15 mouse cellular contexts compared by ENCODE assay signal in the genomic region with DNA sequence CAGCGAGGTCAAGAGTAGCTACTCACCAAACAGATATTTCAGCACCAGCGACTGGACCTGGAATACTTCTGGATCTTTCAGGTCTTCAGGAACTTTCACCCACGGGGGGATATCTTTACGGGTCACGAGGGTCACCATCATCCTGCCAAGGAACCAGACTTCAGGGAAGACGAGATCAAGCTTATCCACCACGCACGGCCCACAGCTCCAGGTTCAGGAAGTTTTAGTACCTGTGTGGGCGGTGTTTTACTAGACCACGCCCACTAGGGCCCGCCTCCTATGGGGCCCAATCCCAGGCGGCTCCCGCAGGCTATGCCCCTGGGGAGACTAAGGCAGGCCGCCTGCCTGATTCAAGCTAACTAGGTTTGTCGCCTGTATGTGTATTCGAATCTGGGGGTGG. TPM values are rescaled to one million over a fixed set of nuclear protein-coding genes. Genes with fewer than 3 reads are reported as not detected.
A peak's percentile ranks its signal among the peaks of the same experiment; 100 is the strongest.
DNase-seq lines count a peak whose midpoint lies in the region; ATAC-seq and TF ChIP-seq lines count a peak whose summit lies in the region.
"Not testable (repeated sequence)": the region's sequence is repeated elsewhere in the genome, so short reads cannot be mapped to it uniquely, and the experiment has no call there.
"Had no signal": no experiment of that assay in that cellular context is flagged by ENCODE, and none has a peak within 500 bp of the region (broad histone marks: within the 10 kb centered on the region; RNA-seq: fewer than 3 reads in every experiment).

Dppa5a (minus strand) TSS at position 219 of the 400 bp plus-strand sequence.

- H3K36me3 ChIP-seq in E14TG2a.4 (ENCODE audit: insufficient read depth, low read length); forebrain, embryonic 11.5 days (ENCODE audit: control insufficient read depth, insufficient read depth, low read length); heart, embryonic 11.5 days (ENCODE audit: control insufficient read depth, insufficient read depth, low read length); testis, adult 2 months (ENCODE audit: control insufficient read depth, insufficient read depth, low read length): not testable (repeated sequence)

- H3K27me3 ChIP-seq in E14TG2a.4 (ENCODE audit: insufficient read depth, low read length); forebrain, embryonic 11.5 days (ENCODE audit: control insufficient read depth, insufficient read depth, low read length); heart, embryonic 11.5 days (ENCODE audit: control insufficient read depth, insufficient read depth, low read length); testis, adult 2 months (ENCODE audit: control insufficient read depth, insufficient read depth, low read length): not testable (repeated sequence)

- not testable (repeated sequence) for H3K9me3 ChIP-seq in E14TG2a.4 (ENCODE audit: low read length); forebrain, embryonic 11.5 days (ENCODE audit: control insufficient read depth, low read length); heart, embryonic 11.5 days (replicated peaks; ENCODE audit: control insufficient read depth, low read length)

- ATAC-seq in forebrain, embryonic 11.5 days (replicated peaks; ENCODE audit: low FRiP score), result 0 out of 2 replicates have a peak, but pooled peaks have one; percentile 12
- ATAC-seq in heart, embryonic 11.5 days (replicated peaks; ENCODE audit: insufficient number of reproducible peaks, low FRiP score, low TSS enrichment), result 0 out of 2 replicates have a peak, but pooled peaks have one; percentile 39

- peaks cover 76% of the 10 kb centered on the region for H3K4me1 ChIP-seq in E14TG2a.4 (replicated peaks; ENCODE audit: low read depth, low read length)
- H3K4me1 ChIP-seq in forebrain, embryonic 11.5 days (replicated peaks; ENCODE audit: control insufficient read depth, insufficient read depth, low read length); heart, embryonic 11.5 days (ENCODE audit: control insufficient read depth, insufficient read depth, low read length); testis, adult 2 months (ENCODE audit: control insufficient read depth, insufficient read depth, low read length): not testable (repeated sequence)

- not testable (repeated sequence) for TF ChIP-seq POLR2A in testis, adult 2 months (IDR thresholded peaks at IDR 0.05; ENCODE audit: control insufficient read depth, low read depth, low read length)

- WGBS in forebrain, embryonic 11.5 days, result 94% methylated on average over 16 of the region's 16 CpGs
- 83% methylated on average over 16 of the region's 16 CpGs for WGBS in heart, embryonic 11.5 days (ENCODE audit: insufficient replicate concordance)

- peak within 1 kb of the TSS; percentile 82 for H3K4me3 ChIP-seq in E14TG2a.4 (replicated peaks; ENCODE audit: low read length)
- H3K4me3 ChIP-seq in forebrain, embryonic 11.5 days (ENCODE audit: low read depth, low read length); heart, embryonic 11.5 days (ENCODE audit: low read depth, low read length): not testable (repeated sequence)
- H3K4me3 ChIP-seq in testis, adult 2 months (ENCODE audit: control insufficient read depth, low read depth, low read length), result peak within 1 kb of the TSS; percentile 50

- not testable (repeated sequence) for TF ChIP-seq CTCF in E14TG2a.4 (conservative IDR thresholded peaks at IDR 0.05; ENCODE audit: low read length); testis, adult 2 months (IDR thresholded peaks at IDR 0.05; ENCODE audit: control insufficient read depth, insufficient read depth, insufficient replicate concordance, low read depth, low read length)

- DNase-seq in ES-CJ7 (ENCODE audit: low read depth, low spot score) (peak; percentile 95), R1 (ENCODE audit: low read depth, low spot score) (peak; percentile 95), ZHBTc4 (ENCODE audit: low read depth, low spot score) (peak; percentile 96)
- peak; percentile 2 for DNase-seq in cerebellum, adult 9-10 months
- DNase-seq in forebrain, embryonic 11.5 days (ENCODE audit: low spot score), result not testable (repeated sequence)

- H3K27ac ChIP-seq in forebrain, embryonic 11.5 days (ENCODE audit: low read depth, low read length); heart, embryonic 11.5 days (ENCODE audit: low read depth, low read length); testis, adult 2 months (ENCODE audit: control insufficient read depth, insufficient read depth, low read depth, low read length): not testable (repeated sequence)

- not testable (repeated sequence) for H3K4me2 ChIP-seq in forebrain, embryonic 11.5 days (ENCODE audit: low read depth, low read length, severe bottlenecking); heart, embryonic 11.5 days

- H3K9ac ChIP-seq in forebrain, embryonic 11.5 days (ENCODE audit: low read length); heart, embryonic 11.5 days (ENCODE audit: low read depth, low read length): not testable (repeated sequence)

RNA-seq across cellular contexts. Expression of gene Dppa5a, which starts in this region (rescaled TPM):
- polyA plus RNA-seq in forebrain, embryonic 11.5 days (2014; fragmentation: Nextera tagmentation; extraction: Ambion mirVana), result 0.48 and 0.65 TPM in 2 replicates
- polyA plus RNA-seq in heart, embryonic 11.5 days (2014; fragmentation: Nextera tagmentation; extraction: Ambion mirVana), result not detected in 2 replicates
- polyA plus RNA-seq in testis, adult 2 months (2012; rRNA removed), result 0.47 and 1.2 TPM in 2 replicates
- polyA plus RNA-seq: adrenal gland, adult 2 months; CD4-positive, CD25-positive, alpha-beta regulatory T cell, adult 4 months; cortical plate, adult 2 months; embryonic facial prominence, embryonic 10.5 days; embryonic facial prominence, embryonic 14.5 days; G1E; Patski had no signal

Comparison
In these comparisons a context has a peak if more than half of its experiments do, and no peak if none do; other contexts are left out.
1. Peak in ATAC-seq in forebrain, embryonic 11.5 days; RNA of the gene not detected or under 1 TPM.
2. Peak in ATAC-seq in heart, embryonic 11.5 days; RNA of the gene not detected or under 1 TPM.